7 mouse cellular contexts compared by ENCODE assay signal in genomic region chr2:54436736-54437500, GRCm38 (mm10). TPM values are rescaled to one million over a fixed set of nuclear protein-coding genes. Genes with fewer than 3 reads are reported as not detected.
DNase-seq lines count a peak whose midpoint lies in the region; ATAC-seq and TF ChIP-seq lines count a peak whose summit lies in the region.

No protein-coding gene starts in this region.

- H3K27me3 ChIP-seq in E14TG2a.4 (ENCODE audit: insufficient read depth, low read length) = peaks cover 36% of the 10 kb centered on the region
- H3K27me3 ChIP-seq in midbrain, embryonic 14.5 days (ENCODE audit: control insufficient read depth, insufficient read depth, low read length) = 0 out of 2 replicates have a peak, but pooled peaks cover 4% of the 10 kb centered on the region

- no peaks in the 10 kb centered on the region for H3K36me3 ChIP-seq in E14TG2a.4 (ENCODE audit: insufficient read depth, low read length)
- no peaks in the 10 kb centered on the region for H3K36me3 ChIP-seq in midbrain, embryonic 14.5 days (ENCODE audit: control insufficient read depth, insufficient read depth, low read length)

- H3K9ac ChIP-seq in midbrain, embryonic 14.5 days (replicated peaks; ENCODE audit: low read length) = peak overlapping the region; percentile 69

- peak; percentile 78 for DNase-seq in NIH3T3 (ENCODE audit: low read depth)
- peak; percentile 18 to 44 for DNase-seq in layer of hippocampus, adult 8-10 months (ENCODE audit: low spot score in 2 of 2)
- DNase-seq in midbrain, embryonic 14.5 days = peak; percentile 80
- DNase-seq in urinary bladder, postnatal 10 days (ENCODE audit: low spot score) = no peak
- no peak for DNase-seq in adrenal gland, postnatal 4 days (ENCODE audit: low spot score in 2 of 2)

- ATAC-seq in midbrain, embryonic 14.5 days (ENCODE audit: low FRiP score, low TSS enrichment) = peak; percentile 58

- under 1% methylated on average over 42 of the region's 42 CpGs for WGBS in midbrain, embryonic 14.5 days

- peak overlapping the region; percentile 94 for H3K4me2 ChIP-seq in midbrain, embryonic 14.5 days (ENCODE audit: low read length)

- H3K9me3 ChIP-seq in E14TG2a.4 (ENCODE audit: low read length) = 0 out of 2 replicates have a peak, but pooled peaks cover 4% of the 10 kb centered on the region
- H3K9me3 ChIP-seq in midbrain, embryonic 14.5 days (ENCODE audit: control insufficient read depth, low read length) = no peaks in the 10 kb centered on the region

- H3K4me3 ChIP-seq in E14TG2a.4 (replicated peaks; ENCODE audit: low read length) = peak overlapping the region; percentile 83
- H3K4me3 ChIP-seq in embryonic fibroblast, embryonic 13.5 days (ENCODE audit: insufficient read depth, low read length) = peak overlapping the region; percentile 53
- H3K4me3 ChIP-seq in midbrain, embryonic 14.5 days (replicated peaks; ENCODE audit: low read depth, low read length) = peak overlapping the region; percentile 71

- no peak for TF ChIP-seq CTCF in E14TG2a.4 (conservative IDR thresholded peaks at IDR 0.05; ENCODE audit: low read length)
- TF ChIP-seq CTCF in embryonic fibroblast, embryonic 13.5 days (IDR thresholded peaks at IDR 0.05; ENCODE audit: borderline replicate concordance, insufficient read depth, low read length) = no peak

- TF ChIP-seq POLR2A in embryonic fibroblast, embryonic 13.5 days (IDR thresholded peaks at IDR 0.05; ENCODE audit: low read depth, low read length) = no peak

- no peak overlapping the region for H3K27ac ChIP-seq in embryonic fibroblast, embryonic 13.5 days (ENCODE audit: insufficient read depth, low read length)
- peak overlapping the region; percentile 78 for H3K27ac ChIP-seq in midbrain, embryonic 14.5 days (replicated peaks; ENCODE audit: low read depth, low read length)

- H3K4me1 ChIP-seq in E14TG2a.4 (replicated peaks; ENCODE audit: low read depth, low read length) = peaks cover 8% of the 10 kb centered on the region
- no peaks in the 10 kb centered on the region for H3K4me1 ChIP-seq in embryonic fibroblast, embryonic 13.5 days (ENCODE audit: control insufficient read depth, insufficient read depth, low read length)
- peaks cover 5% of the 10 kb centered on the region; the same call in 1 of the 2 replicates for H3K4me1 ChIP-seq in midbrain, embryonic 14.5 days (ENCODE audit: control insufficient read depth, insufficient read depth, low read length)

RNA-seq across cellular contexts. Expression of gene Galnt13, which starts 0.8 kb away (rescaled TPM):
- 1.6 and 3.8 TPM in 2 replicates for polyA plus RNA-seq in embryonic fibroblast, embryonic 13.5 days (2011; ENCODE audit: insufficient read length, low read depth, missing spikeins)
- total RNA-seq in layer of hippocampus, adult 8-10 months (2022) = 10 to 100 TPM; 24.2 to 27.4 (median 25.4) TPM
- polyA plus RNA-seq in midbrain, embryonic 14.5 days (2014; fragmentation: Nextera tagmentation; extraction: Ambion mirVana) = 7.0 and 8.4 TPM in 2 replicates
- 1 to 10 TPM in 1 of 2 experiments, under 1 TPM in 1; 0.93 to 1.1 TPM for total RNA-seq in adrenal gland, postnatal 4 days (2021)

Comparison
In these comparisons a context has a peak if more than half of its experiments do, and no peak if none do; other contexts are left out.
1. DNase-seq: peak in NIH3T3 (single experiment), layer of hippocampus, adult 8-10 months (2 of 2) and midbrain, embryonic 14.5 days (single experiment); none in urinary bladder, postnatal 10 days (single experiment) and adrenal gland, postnatal 4 days (0 of 2).
2. RNA of gene Galnt13, which starts 0.8 kb away (total RNA-seq): 24.2 to 27.4 TPM in layer of hippocampus, adult 8-10 months; 0.93 to 1.1 TPM in adrenal gland, postnatal 4 days; every median in the first group is over 10 times any median in the second.
3. Peak in every context shown above with its lines, with median percentiles within 50 percentile points of each other: H3K4me3 ChIP-seq.